Mouse (Mus musculus): ENCODE measurements around the gene Arrdc2.
A peak's percentile ranks its signal among the peaks of the same experiment; 100 is the strongest.
"Not testable (repeated sequence)": the region's sequence is repeated elsewhere in the genome, so short reads cannot be mapped to it uniquely, and the experiment has no call there.

The Arrdc2 gene

DNA sequence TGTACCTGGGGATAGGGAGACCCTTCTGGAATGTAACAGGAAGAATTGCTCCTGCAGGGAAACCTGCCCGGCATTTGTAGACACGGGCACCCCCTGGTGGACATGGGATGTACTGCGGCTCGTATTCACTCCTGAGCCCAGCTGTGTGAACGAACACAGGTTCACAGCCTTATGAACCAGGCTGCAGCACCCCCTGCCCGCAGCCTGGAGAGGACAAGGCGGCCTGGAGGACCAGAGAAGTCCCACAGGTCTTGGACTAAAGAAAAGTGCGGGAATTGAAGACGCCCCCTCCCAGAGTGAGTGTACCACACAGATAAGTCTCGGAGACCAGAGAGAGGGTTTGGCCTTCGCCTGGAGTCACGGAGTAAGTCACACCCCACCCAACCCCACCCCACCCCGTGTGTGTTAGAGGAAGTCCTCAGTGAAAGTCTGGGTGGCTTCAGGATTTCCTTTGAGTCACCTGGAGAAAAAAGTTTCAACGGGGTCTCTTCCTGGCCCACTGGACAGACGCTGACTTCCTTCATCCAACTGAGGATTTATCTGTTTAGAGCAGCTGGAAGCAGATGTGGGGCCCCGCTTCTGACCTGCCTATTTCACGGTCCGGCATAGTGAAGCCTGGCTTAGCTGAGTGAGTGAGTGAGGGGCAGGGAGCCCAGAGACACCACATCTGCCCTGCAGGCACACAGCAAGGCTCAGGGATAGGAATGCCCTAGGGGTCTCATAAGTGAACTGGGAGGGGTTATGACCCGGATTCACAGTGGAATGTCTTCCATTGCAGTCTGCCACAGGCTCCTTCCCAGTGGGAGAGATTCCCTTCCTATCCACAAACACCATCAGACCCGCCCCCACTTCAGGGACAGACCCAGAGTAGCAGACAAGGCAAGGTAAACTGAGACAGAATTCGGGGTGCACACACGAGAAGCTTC lies 1.9 kb upstream of the Arrdc2 start:
- peak; percentile 87 to 97 for DNase-seq (ENCODE audit: inconsistent age in 2 of 2, low spot score in 1 of 2)

DNA sequence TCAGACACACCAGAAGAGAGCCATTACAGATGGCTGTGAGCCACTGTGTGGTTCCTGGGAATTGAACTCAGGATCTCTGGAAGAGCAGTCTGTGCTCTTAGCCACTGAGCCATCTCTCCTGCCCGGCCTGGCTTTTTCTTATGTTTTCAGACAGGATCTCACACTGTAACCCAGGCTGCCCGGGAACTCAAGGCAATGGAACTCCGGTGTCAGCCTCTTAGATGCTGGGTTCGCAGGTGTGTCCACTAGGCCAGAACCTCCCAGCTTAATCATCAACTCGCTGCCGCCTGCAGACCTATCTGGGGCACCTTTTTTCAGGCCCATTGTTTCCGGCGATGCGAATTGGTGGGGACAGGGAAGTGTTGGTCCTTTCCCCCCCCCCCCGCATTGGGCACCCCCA lies 1.1 kb upstream of the Arrdc2 start:
- DNase-seq (ENCODE audit: inconsistent age in 2 of 2, low spot score in 1 of 2), result peak in 1 of 2 experiments; percentile 61

GRCm38 (mm10) chr8:70838654-70839407 lies 689 bp downstream of the Arrdc2 start:
- no peak for DNase-seq (ENCODE audit: inconsistent age in 2 of 2, low spot score in 1 of 2)

DNA sequence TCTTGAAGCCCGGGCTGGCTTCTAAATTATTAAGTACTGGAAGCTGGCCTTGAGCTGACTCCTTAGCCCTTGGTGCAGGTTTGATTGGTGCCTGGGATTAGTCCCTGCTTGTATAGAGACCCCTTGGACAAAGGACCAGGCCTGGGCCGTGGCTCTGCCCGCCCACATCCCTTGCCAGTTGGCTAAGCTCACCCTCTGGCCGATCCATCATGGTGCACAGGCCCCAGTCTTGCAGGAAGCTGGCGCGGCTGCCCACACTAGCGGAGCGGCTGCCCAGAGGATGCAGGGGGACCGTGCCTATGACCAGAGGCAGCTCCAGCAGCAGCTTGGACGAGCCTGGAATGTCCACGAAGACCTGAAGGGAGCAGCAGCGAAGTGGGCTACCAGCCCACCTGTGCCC lies 2.9 kb downstream of the Arrdc2 start:
- no peak for DNase-seq (ENCODE audit: inconsistent age in 2 of 2, low spot score in 1 of 2)

DNA sequence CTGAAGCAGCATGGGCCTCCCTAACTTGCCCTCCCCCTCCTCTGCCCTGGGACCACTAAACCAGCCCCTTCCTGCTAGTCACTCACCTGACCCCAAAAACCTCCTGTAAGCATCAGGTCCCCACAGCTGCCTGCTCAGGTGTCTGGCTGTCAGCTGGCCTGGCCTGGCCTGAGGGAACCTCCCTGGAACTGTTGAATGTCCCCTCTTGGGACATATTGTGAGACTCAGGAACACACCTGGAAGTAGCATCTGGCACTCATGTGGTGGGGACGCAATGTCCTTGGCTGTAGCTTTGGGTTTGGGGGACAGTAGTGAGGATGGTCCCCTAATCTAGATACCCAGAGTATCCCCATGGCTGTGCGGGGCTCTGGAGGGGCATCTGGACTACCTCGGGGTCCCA lies 5.4 kb downstream of the Arrdc2 start:
- no peak for DNase-seq (ENCODE audit: inconsistent age in 2 of 2, low spot score in 1 of 2)

DNA sequence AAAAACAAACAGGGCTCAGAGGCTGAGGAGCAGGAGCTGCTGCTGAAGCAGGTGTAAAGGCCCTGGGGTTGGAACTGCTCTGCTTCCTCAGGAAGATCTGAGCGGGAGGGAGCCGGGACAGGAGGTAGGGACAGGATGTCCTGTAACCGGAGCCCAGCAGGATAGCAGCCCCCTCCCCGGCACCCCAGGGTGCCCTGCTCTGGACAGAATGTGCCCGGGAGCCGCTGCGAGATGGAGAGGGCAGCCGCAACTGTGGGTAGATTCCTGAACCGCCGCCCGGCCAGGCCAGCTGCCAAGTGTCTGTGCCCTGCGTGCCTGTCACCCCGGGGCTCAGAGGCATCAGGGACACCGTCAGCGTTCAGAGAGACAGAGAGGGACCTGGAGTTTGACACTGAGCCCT lies 6.0 kb downstream of the Arrdc2 start:
- peak; percentile 82 to 83 for DNase-seq (ENCODE audit: inconsistent age in 2 of 2, low spot score in 1 of 2)

DNA sequence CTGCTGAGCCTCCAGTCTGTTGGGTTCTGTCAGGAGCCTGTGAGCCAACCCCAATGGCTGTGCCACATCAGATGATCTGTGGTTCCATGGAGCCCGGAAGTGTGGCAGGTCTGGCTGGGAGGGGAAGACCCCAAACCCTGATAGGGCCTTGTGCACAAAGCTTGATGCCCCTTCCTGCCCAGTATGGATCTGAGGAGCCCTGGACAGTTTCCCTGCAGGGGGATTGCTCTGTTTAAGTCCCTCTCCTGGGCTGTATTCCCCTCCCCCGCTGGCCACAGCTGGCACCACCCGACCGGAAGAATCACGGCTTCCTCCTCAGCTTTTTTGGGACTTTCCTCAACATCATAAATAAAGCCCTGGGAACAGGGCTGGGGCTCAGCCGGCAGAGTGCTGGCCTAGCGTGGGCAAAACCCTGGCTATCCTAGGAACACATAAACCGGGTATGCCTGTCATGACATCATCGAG lies 6.5 kb downstream of the Arrdc2 start:
- DNase-seq (ENCODE audit: inconsistent age in 2 of 2, low spot score in 1 of 2), result peak; percentile 59 to 72

GRCm38 (mm10) chr8:70832371-70832770 lies 7.1 kb downstream of the Arrdc2 start:
- DNase-seq (ENCODE audit: inconsistent age in 2 of 2, low spot score in 1 of 2), result no peak

GRCm38 (mm10) chr8:70831517-70831916 lies 8.0 kb downstream of the Arrdc2 start:
- no peak for DNase-seq (ENCODE audit: inconsistent age in 2 of 2, low spot score in 1 of 2)

GRCm38 (mm10) chr8:70827796-70828195 lies 11.7 kb downstream of the Arrdc2 start:
- DNase-seq (ENCODE audit: inconsistent age in 2 of 2, low spot score in 1 of 2), result no peak

DNA sequence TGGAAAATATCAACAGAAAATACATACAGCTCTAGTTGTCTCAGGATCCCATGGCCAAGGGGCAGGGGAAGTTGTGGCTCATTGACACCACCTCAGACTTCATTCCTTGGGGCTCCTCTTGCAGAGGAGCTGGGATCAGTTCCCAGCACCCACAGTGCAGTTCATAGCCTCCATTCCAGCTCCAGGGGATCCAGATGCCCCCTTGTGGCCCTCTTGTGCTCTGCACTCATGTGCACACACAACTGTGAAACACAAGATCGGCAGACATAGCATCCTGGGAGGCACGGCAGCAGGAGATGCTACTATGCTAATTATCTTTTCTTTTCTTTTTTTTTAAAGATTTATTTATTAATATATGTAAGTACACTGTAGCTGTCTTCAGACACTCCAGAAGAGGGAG lies 12.5 kb downstream of the Arrdc2 start:
- DNase-seq (ENCODE audit: inconsistent age in 2 of 2, low spot score in 1 of 2), result no peak

DNA sequence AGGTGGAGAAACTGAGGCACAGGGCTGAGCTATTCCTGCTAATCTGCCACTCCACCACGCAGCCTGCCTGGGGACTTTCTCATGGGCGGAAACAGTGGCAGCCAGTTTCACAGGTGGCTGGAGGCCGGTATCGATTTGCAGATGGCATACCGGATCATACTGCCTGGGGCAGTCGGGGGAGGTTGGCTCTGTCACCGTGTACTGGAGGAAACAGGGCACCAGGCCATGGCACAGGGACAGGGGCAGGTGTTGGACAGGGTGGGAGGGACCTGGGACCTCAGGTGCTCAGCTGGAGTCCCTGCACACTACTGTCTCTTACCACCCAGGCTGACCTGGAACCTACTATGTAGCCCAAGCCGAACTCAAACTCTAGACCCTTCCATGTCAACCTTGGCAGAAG lies 13.7 kb downstream of the Arrdc2 start:
- DNase-seq (ENCODE audit: inconsistent age in 2 of 2, low spot score in 1 of 2), result no peak

DNA sequence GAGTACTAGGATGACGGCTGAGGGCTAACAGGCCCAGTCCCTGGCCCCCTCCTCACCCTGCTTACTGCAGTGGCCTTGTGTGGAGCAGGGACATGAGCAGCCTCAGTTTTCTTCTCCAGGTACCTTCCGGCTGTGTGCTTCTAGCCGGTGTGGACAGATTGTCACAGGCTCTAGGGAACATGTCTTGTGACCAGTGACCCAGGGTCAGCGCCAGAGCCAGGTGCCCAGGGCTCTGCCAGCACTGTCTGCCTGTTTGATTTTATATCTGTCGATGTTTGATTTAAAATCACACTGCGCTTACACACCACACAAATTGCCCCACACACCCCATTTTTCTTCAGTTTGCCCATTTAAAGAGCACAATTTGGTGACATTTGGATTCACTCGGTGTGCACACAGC lies 15.7 kb downstream of the Arrdc2 start:
- no peak for DNase-seq (ENCODE audit: inconsistent age in 2 of 2, low spot score in 1 of 2)

DNA sequence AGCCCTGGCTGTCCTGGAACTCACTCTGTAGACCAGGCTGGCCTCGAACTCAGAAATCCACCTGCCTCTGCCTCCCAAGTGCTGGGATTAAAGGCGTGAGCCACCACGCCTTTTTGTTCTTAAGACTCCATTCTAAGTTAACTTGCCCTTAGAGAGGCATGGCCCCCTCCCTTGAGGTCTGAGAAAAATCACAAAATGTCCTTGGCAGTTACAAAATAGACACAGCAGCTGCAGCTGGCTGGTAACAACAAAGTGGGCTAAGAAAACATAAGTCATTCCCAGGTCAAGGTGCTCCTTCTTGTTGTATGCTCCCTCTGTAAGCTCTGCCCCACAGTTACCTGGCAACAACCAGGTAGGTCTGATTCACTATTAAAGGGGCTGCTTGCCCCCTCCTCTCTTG lies 16.9 kb downstream of the Arrdc2 start:
- DNase-seq (ENCODE audit: inconsistent age in 2 of 2, low spot score in 1 of 2), result not testable (repeated sequence)

DNA sequence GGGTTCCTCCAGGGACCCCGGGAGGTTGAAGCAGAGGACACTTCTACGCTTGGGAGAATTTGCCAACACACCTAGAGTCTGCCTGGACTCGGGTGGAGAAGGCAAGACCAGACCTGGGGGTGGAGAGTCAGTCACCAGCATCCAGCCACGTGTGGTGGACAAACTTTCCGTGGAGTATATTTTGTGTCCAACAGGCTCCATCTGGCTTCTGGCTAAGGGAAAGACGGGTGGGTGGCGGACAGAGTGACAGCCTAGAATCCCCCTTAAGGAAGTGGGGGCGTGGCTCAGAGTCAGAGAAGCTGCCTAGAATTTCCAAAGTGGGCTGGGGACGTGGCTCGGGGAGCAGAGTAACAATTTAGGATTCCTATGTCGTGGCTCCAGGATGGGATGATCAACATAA lies 17.5 kb downstream of the Arrdc2 start:
- no peak for DNase-seq (ENCODE audit: inconsistent age in 2 of 2, low spot score in 1 of 2)

GRCm38 (mm10) chr8:70821399-70821962 lies 18.0 kb downstream of the Arrdc2 start:
- DNase-seq (ENCODE audit: inconsistent age in 2 of 2, low spot score in 1 of 2), result peak; percentile 66 to 88

DNA sequence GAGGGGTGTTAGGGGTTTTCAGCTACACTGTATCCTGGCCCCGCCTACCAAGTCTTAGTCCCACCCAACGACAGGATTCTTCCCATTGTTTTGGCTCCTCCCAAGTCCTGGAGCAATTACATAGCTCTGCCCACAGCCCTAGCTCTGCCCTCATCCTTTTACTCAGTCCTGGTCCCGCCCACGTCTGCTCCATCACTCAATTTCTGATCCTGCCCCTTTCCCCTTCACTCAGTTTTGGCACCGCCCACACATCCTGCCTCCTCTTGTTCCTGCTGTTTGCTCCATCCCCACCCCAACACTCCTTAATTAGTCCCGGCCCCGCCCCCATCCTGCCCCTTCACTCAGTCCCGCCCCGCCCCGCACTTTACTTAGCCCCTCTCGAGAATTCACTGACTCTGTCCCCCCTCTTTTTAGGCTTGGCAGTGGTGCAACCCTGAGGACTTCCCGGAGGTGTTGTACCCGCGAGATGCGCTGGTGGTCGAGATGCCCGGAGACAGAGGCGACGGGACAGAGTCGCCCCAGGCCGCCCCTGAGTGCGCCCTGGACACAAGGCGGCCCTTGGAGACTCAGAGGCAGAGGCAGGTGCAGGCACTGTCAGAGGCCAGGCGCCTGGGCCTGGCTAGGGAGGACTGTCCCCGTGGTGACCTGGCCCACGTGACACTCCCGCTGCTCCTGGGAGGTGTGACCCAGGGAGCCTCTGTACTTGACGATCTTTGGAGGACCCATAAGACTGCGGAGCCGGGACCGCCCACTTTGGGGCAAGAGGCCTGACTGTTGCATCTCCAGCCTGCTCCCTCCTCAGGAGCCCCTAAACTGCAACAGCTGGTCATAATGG lies 19.2 kb downstream of the Arrdc2 start:
- peak; percentile 66 to 73 for DNase-seq (ENCODE audit: inconsistent age in 2 of 2, low spot score in 1 of 2)

- peak in 1 of 2 experiments; percentile 51 for DNase-seq (ENCODE audit: inconsistent age in 2 of 2, low spot score in 1 of 2)
These were observed 22.8 kb downstream of the Arrdc2 start for GRCm38 (mm10) chr8:70816679-70817078.

- DNase-seq (ENCODE audit: inconsistent age in 2 of 2, low spot score in 1 of 2), result no peak
These were observed 26.6 kb downstream of the Arrdc2 start for GRCm38 (mm10) chr8:70812885-70813284.

GRCm38 (mm10) chr8:70812055-70812454 lies 27.5 kb downstream of the Arrdc2 start:
- no peak for DNase-seq (ENCODE audit: inconsistent age in 2 of 2, low spot score in 1 of 2)

All from adrenal gland, adult (tissue).